Mouse (Mus musculus): ENCODE results near the gene Gas2l2. TPM values are rescaled to one million over a fixed set of nuclear protein-coding genes. Genes with fewer than 3 reads are reported as not detected.

Gene Gas2l2
- polyA plus RNA-seq, 1 experiment: not detected

GRCm38 (mm10) chr11:83406391-83406790 is 22.9 kb downstream of the Gas2l2 start:
- H3K4me1 ChIP-seq (ENCODE audit: control insufficient read depth, insufficient read depth, low read length): 0 out of 2 replicates have a peak, but pooled peaks cover 2% of the 10 kb centered on the region
- no peak overlapping the region for H3K4me3 ChIP-seq (ENCODE audit: insufficient read depth, low read length)
- H3K27ac ChIP-seq (ENCODE audit: insufficient read depth, low read depth, low read length): no peak overlapping the region
- TF ChIP-seq POLR2A (IDR thresholded peaks at IDR 0.05; ENCODE audit: borderline replicate concordance, low read depth, low read length): no peak
- TF ChIP-seq CTCF (IDR thresholded peaks at IDR 0.05; ENCODE audit: low read depth, low read length): no peak

DNA sequence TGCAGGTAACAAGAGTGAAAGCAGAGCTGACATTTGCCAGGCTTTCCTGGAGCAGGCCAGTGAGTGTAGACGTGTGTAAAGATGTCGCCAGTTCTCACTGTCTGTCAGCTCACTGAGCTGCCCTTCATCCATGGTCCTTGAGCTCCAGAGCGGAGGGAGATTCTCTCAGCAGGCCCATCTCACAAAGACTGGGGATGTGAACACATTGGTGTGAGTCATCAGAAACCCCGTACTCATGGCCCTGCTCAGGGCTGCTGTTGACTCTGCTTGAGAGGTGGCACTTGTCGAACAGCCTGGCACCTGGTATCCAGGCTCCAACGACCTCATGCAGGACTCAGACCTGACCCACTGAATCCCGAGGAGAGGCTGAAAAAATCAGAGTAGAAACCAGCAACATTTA is 25.5 kb downstream of the Gas2l2 start:
- Histone ChIP-seq H3K27ac (ENCODE audit: insufficient read depth, low read depth, low read length) (no peak overlapping the region), H3K4me1 (ENCODE audit: control insufficient read depth, insufficient read depth, low read length) (peaks cover 5% of the 10 kb centered on the region; the same call in 1 of the 2 replicates), H3K4me3 (ENCODE audit: insufficient read depth, low read length) (no peak overlapping the region)
- TF ChIP-seq POLR2A (IDR thresholded peaks at IDR 0.05; ENCODE audit: borderline replicate concordance, low read depth, low read length) (no peak), CTCF (IDR thresholded peaks at IDR 0.05; ENCODE audit: low read depth, low read length) (no peak)

DNA sequence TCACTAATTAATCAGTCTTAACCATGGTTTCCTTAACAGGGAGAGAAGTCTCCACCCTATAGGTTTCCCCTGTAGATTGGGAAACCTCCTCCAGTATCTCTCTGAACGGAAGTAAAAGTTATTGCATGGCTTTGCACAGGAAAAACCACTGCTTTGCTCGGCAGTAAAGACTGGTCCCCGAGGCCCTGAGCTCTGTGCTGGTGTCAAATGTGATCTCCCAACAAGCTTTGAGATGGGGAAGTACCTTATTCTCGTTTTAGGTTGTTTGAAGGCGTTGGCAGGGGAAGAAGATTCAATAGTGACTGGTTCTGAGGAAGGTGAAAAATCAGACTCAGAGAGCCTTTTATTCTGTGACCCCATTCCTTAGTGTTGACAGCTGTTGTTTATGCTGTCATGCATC is 30.5 kb downstream of the Gas2l2 start:
- Histone ChIP-seq H3K4me1 (ENCODE audit: control insufficient read depth, insufficient read depth, low read length) (peaks cover 4% of the 10 kb centered on the region), H3K4me3 (ENCODE audit: insufficient read depth, low read length) (no peak overlapping the region), H3K27ac (ENCODE audit: insufficient read depth, low read depth, low read length) (no peak overlapping the region)
- no peak for TF ChIP-seq POLR2A (IDR thresholded peaks at IDR 0.05; ENCODE audit: borderline replicate concordance, low read depth, low read length)
- no peak for TF ChIP-seq CTCF (IDR thresholded peaks at IDR 0.05; ENCODE audit: low read depth, low read length)

GRCm38 (mm10) chr11:83397626-83398025 is 31.6 kb downstream of the Gas2l2 start:
- TF ChIP-seq POLR2A (IDR thresholded peaks at IDR 0.05; ENCODE audit: borderline replicate concordance, low read depth, low read length): no peak
- TF ChIP-seq CTCF (IDR thresholded peaks at IDR 0.05; ENCODE audit: low read depth, low read length): no peak
- Histone ChIP-seq H3K27ac (ENCODE audit: insufficient read depth, low read depth, low read length) (no peak overlapping the region), H3K4me1 (ENCODE audit: control insufficient read depth, insufficient read depth, low read length) (peaks cover 3% of the 10 kb centered on the region), H3K4me3 (ENCODE audit: insufficient read depth, low read length) (no peak overlapping the region)

DNA sequence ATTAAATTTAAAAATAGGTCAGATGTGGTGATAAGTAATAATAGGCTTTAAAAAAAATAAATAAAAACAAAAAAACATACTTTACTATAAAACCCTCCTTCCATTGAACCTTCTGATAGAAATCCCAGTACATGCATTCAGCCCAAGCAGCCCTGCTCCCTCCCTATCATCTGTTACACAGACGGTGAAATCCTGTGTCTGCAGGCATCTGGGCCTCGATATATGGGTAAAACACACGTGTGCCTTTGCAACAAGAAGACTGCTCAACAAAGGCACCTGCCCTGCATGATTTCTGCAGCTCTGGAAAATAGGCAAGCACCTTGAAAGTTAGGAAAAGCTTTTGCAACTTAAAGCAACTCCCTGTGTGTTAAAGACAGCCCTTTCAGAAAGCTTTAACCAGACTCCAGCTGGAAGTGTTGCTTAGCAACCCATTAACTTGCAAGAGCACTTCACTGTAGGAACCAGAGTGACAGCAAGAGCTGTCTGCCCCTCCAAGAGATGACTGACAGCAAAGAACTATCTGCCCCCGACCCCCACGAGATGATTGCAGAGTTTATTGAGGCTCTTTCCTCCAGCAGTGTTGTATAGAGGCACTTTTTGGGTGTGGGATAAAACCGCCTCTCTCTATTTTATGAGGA is 34.3 kb downstream of the Gas2l2 start:
- H3K4me3 ChIP-seq (ENCODE audit: insufficient read depth, low read length): no peak overlapping the region
- TF ChIP-seq CTCF (IDR thresholded peaks at IDR 0.05; ENCODE audit: low read depth, low read length): no peak
- TF ChIP-seq POLR2A (IDR thresholded peaks at IDR 0.05; ENCODE audit: borderline replicate concordance, low read depth, low read length): no peak
- H3K27ac ChIP-seq (ENCODE audit: insufficient read depth, low read depth, low read length): no peak overlapping the region
- H3K4me1 ChIP-seq (ENCODE audit: control insufficient read depth, insufficient read depth, low read length): peaks cover 3% of the 10 kb centered on the region

GRCm38 (mm10) chr11:83393062-83393461 is 36.2 kb downstream of the Gas2l2 start:
- TF ChIP-seq POLR2A (IDR thresholded peaks at IDR 0.05; ENCODE audit: borderline replicate concordance, low read depth, low read length): no peak
- TF ChIP-seq CTCF (IDR thresholded peaks at IDR 0.05; ENCODE audit: low read depth, low read length): no peak
- Histone ChIP-seq H3K4me1 (ENCODE audit: control insufficient read depth, insufficient read depth, low read length) (no peaks in the 10 kb centered on the region), H3K27ac (ENCODE audit: insufficient read depth, low read depth, low read length) (no peak overlapping the region), H3K4me3 (ENCODE audit: insufficient read depth, low read length) (no peak overlapping the region)

DNA sequence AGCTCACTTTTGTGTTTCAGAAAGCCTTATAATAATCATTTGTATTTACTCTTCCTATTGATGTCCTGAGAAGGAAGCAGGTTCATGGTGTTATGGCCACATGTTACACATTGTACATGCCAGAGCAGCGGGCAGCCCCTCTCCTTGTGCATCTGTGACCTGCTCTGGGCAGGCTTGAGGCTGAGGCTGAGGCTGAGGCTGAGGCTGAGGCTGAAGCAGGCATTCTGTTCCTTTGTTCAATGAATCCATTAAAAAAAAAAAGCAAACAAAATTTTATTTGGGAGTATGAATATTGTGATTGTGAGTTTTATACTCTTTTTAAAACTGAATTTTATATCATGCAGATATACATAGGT is 45.7 kb downstream of the Gas2l2 start:
- TF ChIP-seq CTCF (IDR thresholded peaks at IDR 0.05; ENCODE audit: low read depth, low read length) (no peak), POLR2A (IDR thresholded peaks at IDR 0.05; ENCODE audit: borderline replicate concordance, low read depth, low read length) (no peak)
- Histone ChIP-seq H3K4me1 (ENCODE audit: control insufficient read depth, insufficient read depth, low read length) (peaks cover 4% of the 10 kb centered on the region), H3K4me3 (ENCODE audit: insufficient read depth, low read length) (no peak overlapping the region), H3K27ac (ENCODE audit: insufficient read depth, low read depth, low read length) (no peak overlapping the region)

DNA sequence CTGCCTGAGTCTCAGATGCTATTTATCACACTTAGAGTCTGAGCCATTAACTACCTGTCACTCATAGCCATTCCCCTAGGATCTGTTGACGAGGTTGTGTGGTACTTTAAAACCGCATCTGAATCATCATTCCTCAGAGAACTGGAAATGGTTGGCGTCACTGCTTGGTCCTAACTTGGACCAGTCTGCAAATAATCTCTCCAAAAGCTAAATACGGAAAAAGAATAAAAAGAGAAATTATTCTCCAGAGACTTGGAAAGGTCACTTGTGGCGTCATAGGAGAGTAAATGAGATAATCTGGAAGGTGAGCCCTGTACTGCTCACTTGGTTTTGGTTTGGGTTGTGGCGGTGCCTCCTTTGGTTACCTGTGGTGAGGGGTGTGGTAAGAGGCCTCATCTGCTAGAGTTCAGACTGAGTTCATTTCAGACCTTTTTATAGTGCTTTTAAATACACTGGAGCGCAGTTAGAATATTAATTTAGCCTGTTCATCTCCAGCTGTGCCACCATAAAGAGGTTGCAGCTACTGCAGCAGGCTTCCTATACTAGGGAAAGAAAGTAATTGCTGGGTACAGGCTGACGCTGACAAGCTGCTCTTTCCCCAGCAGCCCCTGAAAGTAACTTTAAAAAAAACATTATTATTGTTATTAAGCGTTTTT is 46.3 kb downstream of the Gas2l2 start:
- Histone ChIP-seq H3K4me3 (ENCODE audit: insufficient read depth, low read length) (no peak overlapping the region), H3K27ac (ENCODE audit: insufficient read depth, low read depth, low read length) (no peak overlapping the region), H3K4me1 (ENCODE audit: control insufficient read depth, insufficient read depth, low read length) (peaks cover 4% of the 10 kb centered on the region)
- no peak for TF ChIP-seq CTCF (IDR thresholded peaks at IDR 0.05; ENCODE audit: low read depth, low read length)
- no peak for TF ChIP-seq POLR2A (IDR thresholded peaks at IDR 0.05; ENCODE audit: borderline replicate concordance, low read depth, low read length)

- Histone ChIP-seq H3K4me3 (ENCODE audit: insufficient read depth, low read length) (no peak overlapping the region), H3K4me1 (ENCODE audit: control insufficient read depth, insufficient read depth, low read length) (no peaks in the 10 kb centered on the region), H3K27ac (ENCODE audit: insufficient read depth, low read depth, low read length) (no peak overlapping the region)
- TF ChIP-seq CTCF (IDR thresholded peaks at IDR 0.05; ENCODE audit: low read depth, low read length) (no peak), POLR2A (IDR thresholded peaks at IDR 0.05; ENCODE audit: borderline replicate concordance, low read depth, low read length) (no peak)
Observed at GRCm38 (mm10) chr11:83379745-83380341, 49.4 kb downstream of the Gas2l2 start.

Other genes with a start within 250 kb of the Gas2l2 start
- gene Slfn3, start 238.1 kb downstream of the Gas2l2 start, polyA plus RNA-seq (2012; ENCODE audit: insufficient read depth, insufficient read length, missing spikeins): 4.0 and 6.4 TPM in 2 replicates
- not detected in 2 replicates for gene Slfn14, start 142.7 kb downstream of the Gas2l2 start, polyA plus RNA-seq (2012; ENCODE audit: insufficient read depth, insufficient read length, missing spikeins)
- gene Ap2b1, start 130.4 kb downstream of the Gas2l2 start, polyA plus RNA-seq (2012; ENCODE audit: insufficient read depth, insufficient read length, missing spikeins): 59.5 and 69.7 TPM in 2 replicates
- gene Pex12, start 126.9 kb downstream of the Gas2l2 start, polyA plus RNA-seq (2012; ENCODE audit: insufficient read depth, insufficient read length, missing spikeins): 6.2 and 12.2 TPM in 2 replicates
- gene Rasl10b, start 20.3 kb downstream of the Gas2l2 start, polyA plus RNA-seq (2012; ENCODE audit: insufficient read depth, insufficient read length, missing spikeins): not detected in 2 replicates
- not detected in 2 replicates for gene 1700020L24Rik, start 8.2 kb upstream of the Gas2l2 start, polyA plus RNA-seq (2012; ENCODE audit: insufficient read depth, insufficient read length, missing spikeins)
- gene Mmp28, start 33.6 kb upstream of the Gas2l2 start, polyA plus RNA-seq (2012; ENCODE audit: insufficient read depth, insufficient read length, missing spikeins): 0.57 and 0.58 TPM in 2 replicates
- 81.6 and 104 TPM in 2 replicates for gene Taf15, start 43.6 kb upstream of the Gas2l2 start, polyA plus RNA-seq (2012; ENCODE audit: insufficient read depth, insufficient read length, missing spikeins)
- not detected in 2 replicates for gene Heatr9, start 92.7 kb upstream of the Gas2l2 start, polyA plus RNA-seq (2012; ENCODE audit: insufficient read depth, insufficient read length, missing spikeins)
- 18.6 and 24.6 TPM in 2 replicates for gene Ccl5, start 101.1 kb upstream of the Gas2l2 start, polyA plus RNA-seq (2012; ENCODE audit: insufficient read depth, insufficient read length, missing spikeins)
- gene Ccl9, start 149.2 kb upstream of the Gas2l2 start, polyA plus RNA-seq (2012; ENCODE audit: insufficient read depth, insufficient read length, missing spikeins): 650 and 692 TPM in 2 replicates
- 168 and 174 TPM in 2 replicates for gene Ccl6, start 163.6 kb upstream of the Gas2l2 start, polyA plus RNA-seq (2012; ENCODE audit: insufficient read depth, insufficient read length, missing spikeins)
- not detected in 2 replicates for gene Rpl9-ps1, start 216.2 kb upstream of the Gas2l2 start, polyA plus RNA-seq (2012; ENCODE audit: insufficient read depth, insufficient read length, missing spikeins)
- gene Ccl3, start 219.9 kb upstream of the Gas2l2 start, polyA plus RNA-seq (2012; ENCODE audit: insufficient read depth, insufficient read length, missing spikeins): 129 and 135 TPM in 2 replicates
- gene Ccl4, start 233.1 kb upstream of the Gas2l2 start, polyA plus RNA-seq (2012; ENCODE audit: insufficient read depth, insufficient read length, missing spikeins): 78.8 and 104 TPM in 2 replicates